Mouse (Mus musculus) hindbrain, embryonic 11.5 days (tissue): ENCODE results near the gene Cers2. TPM values are rescaled to one million over a fixed set of nuclear protein-coding genes. Genes with fewer than 3 reads are reported as not detected.
A peak's percentile ranks its signal among the peaks of the same experiment; 100 is the strongest.

Source experiments
- ATAC-seq: fragments of 200-750 bp; cut with Nextera tagmentation; 2 replicates; pipeline ENCODE4 v1.8.0; 2017; ENCODE audit warnings: mild to moderate bottlenecking, moderate TSS enrichment, moderate library complexity; ENCODE audit not compliant: low FRiP score
- DNase-seq: peaks from one replicate; pipeline ENCODE4 v3.0.0-alpha.2; 2015; ENCODE audit warnings: low spot score
- H3K27ac ChIP-seq: fragments of 300-500 bp; sonication (generic); 2 replicates; pipeline ENCODE4 v1.5.1; 2014; ENCODE audit warnings: mild to moderate bottlenecking, low read depth, low read length
- H3K27me3 ChIP-seq: fragments of 300-500 bp; sonication (generic); 2 replicates; pipeline ENCODE4 v1.6.1; 2014; ENCODE audit warnings: mild to moderate bottlenecking, low read length, moderate library complexity, mixed read lengths; ENCODE audit not compliant: control insufficient read depth, insufficient read depth
- H3K36me3 ChIP-seq: fragments of 300-500 bp; sonication (generic); 2 replicates; pipeline ENCODE4 v1.6.1; 2014; ENCODE audit warnings: mild to moderate bottlenecking, low read length, moderate library complexity, mixed read lengths; ENCODE audit not compliant: control insufficient read depth, insufficient read depth
- H3K4me1 ChIP-seq: fragments of 300-500 bp; sonication (generic); replicated peaks from 2 replicates; pipeline ENCODE4 v1.6.1; 2014; ENCODE audit warnings: low read length, mixed read lengths; ENCODE audit not compliant: control insufficient read depth, insufficient read depth
- H3K4me2 ChIP-seq: fragments of 300-500 bp; sonication (generic); replicated peaks from 2 replicates; pipeline ENCODE4 v1.6.1; 2014; ENCODE audit warnings: mild to moderate bottlenecking, low read depth, low read length
- H3K4me3 ChIP-seq: fragments of 300-500 bp; sonication (generic); 2 replicates; pipeline ENCODE4 v1.5.1; 2014; ENCODE audit warnings: low read depth, low read length
- H3K9ac ChIP-seq: fragments of 300-500 bp; sonication (generic); 2 replicates; pipeline ENCODE4 v1.6.1; 2014; ENCODE audit warnings: low read depth, low read length
- H3K9me3 ChIP-seq: fragments of 300-500 bp; sonication (generic); 2 replicates; pipeline ENCODE4 v1.6.1; 2016; ENCODE audit warnings: low read length; ENCODE audit not compliant: control insufficient read depth
- WGBS: fragments of 180-500 bp; shearing (Covaris S2); extraction: QIAGEN DNeasy Blood & Tissue Kit; methylation state at CpG from one replicate; pipeline ENCODE4 v1.1.7; 2014; 5-methylcytosine and 5-hydroxymethylcytosine counted together
- polyA plus RNA-seq: library from polyadenylated mRNA; unstranded; fragments of >200 nt; fragmentation: Nextera tagmentation; extraction: Ambion mirVana; gene quantifications from 2 replicates; pipeline ENCODE4 v1.2.1, GENCODE M21; 2014

Cers2 gene
- 101 and 105 TPM in 2 replicates for polyA plus RNA-seq

- Histone ChIP-seq H3K4me1 (peaks cover 14% of the 10 kb centered on the region), H3K9me3 (no peaks in the 10 kb centered on the region), H3K27ac (peak within 1 kb of the TSS; percentile 91), H3K4me2 (peak within 1 kb of the TSS; percentile 80), H3K9ac (peak within 1 kb of the TSS; percentile 99), H3K4me3 (peak within 1 kb of the TSS; percentile 88), H3K36me3 (no peaks in the 10 kb centered on the region), H3K27me3 (no peaks in the 10 kb centered on the region)
- no peak for DNase-seq
- 3% methylated on average over 25 of the region's 27 CpGs for WGBS
- no peak for ATAC-seq
These were observed at the start of gene Cers2 for GRCm38 (mm10) chr3:95314486-95315093. Gene Cers2 (plus strand): TSS chr3:95314791.

- H3K4me3 ChIP-seq: no peak overlapping the region
- H3K27me3 ChIP-seq: no peaks in the 10 kb centered on the region
- no peak for ATAC-seq
- no peak overlapping the region for H3K27ac ChIP-seq
- peaks cover 6% of the 10 kb centered on the region; the same call in 1 of the 2 replicates for H3K36me3 ChIP-seq
- no peak overlapping the region for H3K4me2 ChIP-seq
- H3K4me1 ChIP-seq: no peaks in the 10 kb centered on the region
- no peaks in the 10 kb centered on the region for H3K9me3 ChIP-seq
- no peak overlapping the region for H3K9ac ChIP-seq
- DNase-seq: no peak
- WGBS: 96% methylated on average over 3 of the region's 3 CpGs
These were observed 48.5 kb upstream of the Cers2 start for GRCm38 (mm10) chr3:95266052-95266451.

GRCm38 (mm10) chr3:95267855-95268254, 46.7 kb upstream of the Cers2 start:
- 0 out of 2 replicates have a peak, but pooled peaks cover 3% of the 10 kb centered on the region for H3K36me3 ChIP-seq
- DNase-seq (no peak), ATAC-seq (no peak)
- no peak overlapping the region for H3K27ac ChIP-seq
- H3K4me2 ChIP-seq: no peak overlapping the region
- no peaks in the 10 kb centered on the region for H3K9me3 ChIP-seq
- no peaks in the 10 kb centered on the region for H3K4me1 ChIP-seq
- no peak overlapping the region for H3K4me3 ChIP-seq
- no peak overlapping the region for H3K9ac ChIP-seq
- H3K27me3 ChIP-seq: no peaks in the 10 kb centered on the region

GRCm38 (mm10) chr3:95269789-95270188, 44.8 kb upstream of the Cers2 start:
- WGBS: 84% methylated on average over 5 of the region's 5 CpGs
- H3K4me1 ChIP-seq: no peaks in the 10 kb centered on the region
- H3K4me2 ChIP-seq: no peak overlapping the region
- H3K36me3 ChIP-seq: 0 out of 2 replicates have a peak, but pooled peaks cover 3% of the 10 kb centered on the region
- H3K27me3 ChIP-seq: no peaks in the 10 kb centered on the region
- ATAC-seq: no peak
- H3K27ac ChIP-seq: no peak overlapping the region
- no peaks in the 10 kb centered on the region for H3K9me3 ChIP-seq
- DNase-seq: no peak
- H3K4me3 ChIP-seq: no peak overlapping the region
- no peak overlapping the region for H3K9ac ChIP-seq

- Histone ChIP-seq H3K27ac (no peak overlapping the region), H3K9ac (no peak overlapping the region), H3K36me3 (0 out of 2 replicates have a peak, but pooled peaks cover 3% of the 10 kb centered on the region), H3K4me2 (no peak overlapping the region), H3K9me3 (no peaks in the 10 kb centered on the region), H3K4me1 (no peaks in the 10 kb centered on the region), H3K4me3 (no peak overlapping the region), H3K27me3 (no peaks in the 10 kb centered on the region)
- ATAC-seq (no peak), DNase-seq (no peak)
- 89% methylated on average over 12 of the region's 12 CpGs for WGBS
These were observed 43.7 kb upstream of the Cers2 start for GRCm38 (mm10) chr3:95270766-95271364.

- no peaks in the 10 kb centered on the region for H3K9me3 ChIP-seq
These were observed 41.1 kb upstream of the Cers2 start for GRCm38 (mm10) chr3:95273471-95273870.

GRCm38 (mm10) chr3:95274453-95274852, 40.1 kb upstream of the Cers2 start:
- Histone ChIP-seq H3K9ac (no peak overlapping the region), H3K36me3 (no peaks in the 10 kb centered on the region), H3K9me3 (no peaks in the 10 kb centered on the region), H3K27ac (no peak overlapping the region), H3K27me3 (no peaks in the 10 kb centered on the region), H3K4me1 (no peaks in the 10 kb centered on the region), H3K4me3 (no peak overlapping the region), H3K4me2 (no peak overlapping the region)
- DNase-seq (no peak), ATAC-seq (no peak)
- WGBS: 92% methylated on average over 4 of the region's 4 CpGs

More at GRCm38 (mm10) chr3:95273471-95273870, 41.1 kb upstream of the Cers2 start:
- H3K4me1 ChIP-seq: no peaks in the 10 kb centered on the region
- no peak overlapping the region for H3K4me3 ChIP-seq
- no peak overlapping the region for H3K9ac ChIP-seq
- 94% methylated on average over 5 of the region's 5 CpGs for WGBS
- no peak overlapping the region for H3K27ac ChIP-seq
- no peaks in the 10 kb centered on the region for H3K36me3 ChIP-seq
- no peak overlapping the region for H3K4me2 ChIP-seq
- DNase-seq: no peak
- H3K27me3 ChIP-seq: no peaks in the 10 kb centered on the region
- no peak for ATAC-seq

- Histone ChIP-seq H3K4me1 (no peaks in the 10 kb centered on the region), H3K36me3 (no peaks in the 10 kb centered on the region), H3K4me2 (no peak overlapping the region), H3K9me3 (no peaks in the 10 kb centered on the region), H3K27ac (no peak overlapping the region), H3K4me3 (no peak overlapping the region), H3K9ac (no peak overlapping the region), H3K27me3 (no peaks in the 10 kb centered on the region)
- DNase-seq (no peak), ATAC-seq (no peak)
- 86% methylated on average over 6 of the region's 6 CpGs for WGBS
These were observed 39.4 kb upstream of the Cers2 start for GRCm38 (mm10) chr3:95275161-95275560.

GRCm38 (mm10) chr3:95276428-95276934, 38.1 kb upstream of the Cers2 start:
- ATAC-seq (no peak), DNase-seq (no peak)
- Histone ChIP-seq H3K4me3 (no peak overlapping the region), H3K4me2 (no peak overlapping the region), H3K27ac (no peak overlapping the region), H3K27me3 (no peaks in the 10 kb centered on the region), H3K9me3 (no peaks in the 10 kb centered on the region), H3K36me3 (no peaks in the 10 kb centered on the region), H3K4me1 (no peaks in the 10 kb centered on the region), H3K9ac (no peak overlapping the region)
- 78% methylated on average over 5 of the region's 5 CpGs for WGBS
